Mouse (Mus musculus) E14TG2a.4 (cell line): Measurements from ENCODE around the gene Pdzd9.

Experiments used
- H3K27me3 ChIP-seq: 2 replicates; pipeline ENCODE4 v1.6.1; 2014; ENCODE audit warnings: low read length, control low read depth; ENCODE audit not compliant: insufficient read depth
- H3K36me3 ChIP-seq: 2 replicates; pipeline ENCODE4 v1.6.1; 2014; ENCODE audit warnings: low read length, control low read depth; ENCODE audit not compliant: insufficient read depth
- H3K4me1 ChIP-seq: replicated peaks from 2 replicates; pipeline ENCODE4 v1.6.1; 2014; ENCODE audit warnings: low read depth, low read length, control low read depth
- H3K4me3 ChIP-seq: replicated peaks from 2 replicates; pipeline ENCODE4 v1.5.1; 2014; ENCODE audit warnings: mild to moderate bottlenecking, low read length
- H3K9me3 ChIP-seq: 2 replicates; pipeline ENCODE4 v1.6.1; 2014; ENCODE audit warnings: low read length, control low read depth
- CTCF ChIP-seq: conservative IDR thresholded peaks from 2 replicates; pipeline ENCODE4 v1.5.1; 2014; ENCODE audit warnings: low read length
- NANOG ChIP-seq: IDR thresholded peaks from 2 replicates; pipeline ENCODE4 v1.6.1; 2014; ENCODE audit warnings: borderline replicate concordance, low read length, mixed read lengths
- POU5F1 ChIP-seq: IDR thresholded peaks from 2 replicates; pipeline ENCODE4 v1.6.1; 2014; ENCODE audit warnings: low read length, borderline replicate concordance

The Pdzd9 gene

GRCm38 (mm10) chr7:120677001-120677643 lies 7.0 kb upstream of the Pdzd9 start, which contains the start of gene Mosmo:
Gene Mosmo, plus strand, starts transcription at chr7:120677618.
- TF ChIP-seq CTCF (no peak), POU5F1 (no peak), NANOG (no peak)
- Histone ChIP-seq H3K27me3 (no peaks in the 10 kb centered on the region), H3K9me3 (no peaks in the 10 kb centered on the region), H3K36me3 (0 out of 2 replicates have a peak, but pooled peaks cover 3% of the 10 kb centered on the region), H3K4me3 (peak within 1 kb of the TSS; percentile 90), H3K4me1 (peaks cover 35% of the 10 kb centered on the region)

DNA sequence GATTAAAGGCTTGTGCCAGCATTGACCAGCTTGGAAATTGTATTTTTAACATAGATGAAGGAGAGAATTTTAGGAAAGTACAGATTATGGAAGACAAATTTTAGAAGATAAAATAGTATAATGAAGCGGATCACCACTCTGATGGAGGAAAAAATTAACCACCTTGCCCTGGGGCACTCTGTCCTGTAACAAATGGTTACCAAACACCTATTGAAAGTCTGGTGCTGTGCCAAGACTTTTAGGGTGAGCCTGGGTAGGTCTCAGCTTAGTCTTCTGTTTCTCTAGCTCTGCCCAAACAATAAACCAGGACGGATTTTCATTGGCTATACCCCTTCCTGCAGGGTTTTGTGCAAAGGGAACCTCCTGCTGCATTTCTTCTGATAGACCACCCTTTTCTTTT lies 1.1 kb upstream of the Pdzd9 start:
- no peak for TF ChIP-seq CTCF
- TF ChIP-seq POU5F1, result no peak
- TF ChIP-seq NANOG, result no peak
- H3K9me3 ChIP-seq, result no peaks in the 10 kb centered on the region
- no peak overlapping the region for H3K4me3 ChIP-seq
- peaks cover 2% of the 10 kb centered on the region for H3K4me1 ChIP-seq
- H3K27me3 ChIP-seq, result peaks cover 4% of the 10 kb centered on the region; the same call in 1 of the 2 replicates
- no peaks in the 10 kb centered on the region for H3K36me3 ChIP-seq

DNA sequence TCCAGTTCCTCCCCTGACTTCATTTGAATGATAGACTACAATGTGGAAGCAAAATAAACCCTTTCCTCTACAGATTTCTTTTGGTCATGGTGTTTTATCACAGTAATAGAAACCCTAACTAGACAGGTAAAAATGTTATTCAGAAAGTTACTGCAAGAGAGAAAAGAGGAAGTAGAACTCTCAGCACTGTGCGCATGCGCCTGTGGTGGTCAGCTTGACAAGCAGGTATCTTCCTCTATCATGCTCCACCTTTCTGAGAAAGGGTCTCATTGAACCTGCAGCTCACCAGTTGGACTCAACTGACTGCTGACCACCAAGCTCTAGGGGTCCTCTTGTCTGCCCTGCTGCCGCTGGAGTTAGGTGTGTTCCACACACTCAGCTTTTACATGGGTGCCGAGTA lies 8.1 kb downstream of the Pdzd9 start:
- TF ChIP-seq NANOG (no peak), CTCF (no peak), POU5F1 (no peak)
- Histone ChIP-seq H3K27me3 (no peaks in the 10 kb centered on the region), H3K4me3 (no peak overlapping the region), H3K36me3 (peaks cover 35% of the 10 kb centered on the region), H3K4me1 (peaks cover 8% of the 10 kb centered on the region), H3K9me3 (no peaks in the 10 kb centered on the region)

- H3K9me3 ChIP-seq, result no peaks in the 10 kb centered on the region
- no peaks in the 10 kb centered on the region for H3K4me1 ChIP-seq
- no peak overlapping the region for H3K4me3 ChIP-seq
- H3K27me3 ChIP-seq, result no peaks in the 10 kb centered on the region
- TF ChIP-seq POU5F1 (no peak), CTCF (no peak), NANOG (no peak)
- peaks cover 95% of the 10 kb centered on the region for H3K36me3 ChIP-seq
Measured at GRCm38 (mm10) chr7:120647849-120648248, 22.3 kb downstream of the Pdzd9 start.

DNA sequence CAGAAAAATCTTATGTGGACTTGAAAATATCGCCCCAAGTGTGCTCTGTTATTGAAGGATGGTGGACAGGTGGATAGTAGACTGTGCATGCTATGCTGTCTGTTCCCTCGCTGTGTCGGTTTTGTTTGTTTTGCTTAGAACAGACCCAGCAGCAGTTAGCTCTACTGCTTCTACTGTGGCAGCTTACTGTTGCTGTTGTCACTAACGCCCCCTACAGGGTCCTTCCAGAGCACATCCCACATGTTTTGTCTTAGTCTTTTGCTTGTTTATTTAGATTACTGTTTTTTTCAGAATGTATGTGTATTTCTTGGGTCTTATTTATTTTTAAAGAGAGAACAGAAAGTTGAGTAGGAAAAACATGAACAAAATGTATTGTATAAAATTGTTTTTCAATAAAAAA lies 26.9 kb downstream of the Pdzd9 start:
- TF ChIP-seq NANOG (no peak), CTCF (peak; percentile 38)
- Histone ChIP-seq H3K27me3 (no peaks in the 10 kb centered on the region), H3K4me3 (no peak overlapping the region), H3K36me3 (peaks cover 88% of the 10 kb centered on the region), H3K9me3 (no peaks in the 10 kb centered on the region), H3K4me1 (no peaks in the 10 kb centered on the region)

GRCm38 (mm10) chr7:120635821-120636220 lies 34.3 kb downstream of the Pdzd9 start:
- H3K4me3 ChIP-seq, result peak overlapping the region; percentile 95
- peaks cover 18% of the 10 kb centered on the region for H3K4me1 ChIP-seq
- H3K27me3 ChIP-seq, result no peaks in the 10 kb centered on the region
- TF ChIP-seq NANOG (no peak), CTCF (no peak), POU5F1 (no peak)
- no peaks in the 10 kb centered on the region for H3K9me3 ChIP-seq
- peaks cover 37% of the 10 kb centered on the region for H3K36me3 ChIP-seq

- Histone ChIP-seq H3K27me3 (no peaks in the 10 kb centered on the region), H3K4me1 (peaks cover 18% of the 10 kb centered on the region), H3K36me3 (peaks cover 33% of the 10 kb centered on the region), H3K4me3 (peak overlapping the region; percentile 95), H3K9me3 (no peaks in the 10 kb centered on the region)
- TF ChIP-seq POU5F1, result no peak
- no peak for TF ChIP-seq NANOG
- TF ChIP-seq CTCF, result no peak
Measured at GRCm38 (mm10) chr7:120635362-120635781, 34.8 kb downstream of the Pdzd9 start.

- TF ChIP-seq NANOG, result no peak
- TF ChIP-seq POU5F1, result no peak
- peak; percentile 26 for TF ChIP-seq CTCF
- H3K36me3 ChIP-seq, result peaks cover 27% of the 10 kb centered on the region
- H3K4me3 ChIP-seq, result peak within 1 kb of the TSS; percentile 95
Measured at GRCm38 (mm10) chr7:120634711-120635361, 35.3 kb downstream of the Pdzd9 start, which contains the start of gene Uqcrc2. Gene Uqcrc2, plus strand, starts transcription at chr7:120635176.

DNA sequence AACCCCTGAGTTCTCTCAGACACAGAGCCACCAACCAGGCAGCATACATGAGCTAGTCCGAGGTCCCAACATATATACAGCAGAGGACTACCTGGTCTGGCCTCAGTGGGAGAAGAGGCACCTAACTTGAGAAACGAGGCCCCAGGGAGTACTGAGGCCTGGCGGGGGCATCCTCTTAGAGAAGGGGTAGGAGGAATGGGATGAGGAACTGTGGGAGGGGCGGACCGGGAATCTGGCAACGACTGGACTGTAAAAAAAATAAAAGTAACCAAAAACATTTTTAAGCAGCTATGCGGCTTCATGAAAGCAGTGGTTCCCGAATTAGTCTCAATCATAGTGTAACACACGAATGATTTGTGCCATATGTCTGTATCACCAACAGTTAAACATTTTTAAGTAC lies 35.8 kb downstream of the Pdzd9 start:
- Histone ChIP-seq H3K27me3 (no peaks in the 10 kb centered on the region), H3K4me3 (peak overlapping the region; percentile 95), H3K4me1 (peaks cover 18% of the 10 kb centered on the region), H3K36me3 (peaks cover 22% of the 10 kb centered on the region), H3K9me3 (no peaks in the 10 kb centered on the region)
- no peak for TF ChIP-seq CTCF
- no peak for TF ChIP-seq POU5F1

More at GRCm38 (mm10) chr7:120634711-120635361, 35.3 kb downstream of the Pdzd9 start, which contains the start of gene Uqcrc2:
- Histone ChIP-seq H3K27me3 (no peaks in the 10 kb centered on the region), H3K9me3 (no peaks in the 10 kb centered on the region), H3K4me1 (peaks cover 18% of the 10 kb centered on the region)
